ENCODE assay signal across 8 mouse cellular contexts in genomic region chr13:112909663-112910062, GRCm38 (mm10). TPM values are rescaled to one million over a fixed set of nuclear protein-coding genes. Genes with fewer than 3 reads are reported as not detected.
DNase-seq lines count a peak whose midpoint lies in the region; ATAC-seq and TF ChIP-seq lines count a peak whose summit lies in the region.

No protein-coding gene starts in this region.

- ATAC-seq in forebrain, embryonic 13.5 days, result 0 out of 2 replicates have a peak, but pooled peaks have one; percentile 58
- no peak for ATAC-seq in forebrain, embryonic 16.5 days
- ATAC-seq in limb, embryonic 11.5 days (ENCODE audit: insufficient number of reproducible peaks, low FRiP score, low TSS enrichment, low read depth), result no peak
- peak; percentile 87 for ATAC-seq in erythroid progenitor cell, adult 5-6 weeks (replicated peaks; ENCODE audit: low FRiP score, poor library complexity, severe bottlenecking)

- no peaks in the 10 kb centered on the region for H3K4me1 ChIP-seq in forebrain, embryonic 13.5 days
- no peaks in the 10 kb centered on the region for H3K4me1 ChIP-seq in forebrain, embryonic 16.5 days (replicated peaks; ENCODE audit: control insufficient read depth, insufficient read depth, low read length)
- no peaks in the 10 kb centered on the region for H3K4me1 ChIP-seq in limb, embryonic 11.5 days (ENCODE audit: control insufficient read depth, insufficient read depth, low read length)
- H3K4me1 ChIP-seq in limb, embryonic 10.5 days, result no peaks in the 10 kb centered on the region
- no peaks in the 10 kb centered on the region for H3K4me1 ChIP-seq in lung, adult 2 months (ENCODE audit: control insufficient read depth, insufficient read depth, low read length)
- H3K4me1 ChIP-seq in thymus, adult 2 months (replicated peaks; ENCODE audit: control insufficient read depth, insufficient read depth, low read length), result no peaks in the 10 kb centered on the region

- TF ChIP-seq POLR2A in lung, adult 2 months (IDR thresholded peaks at IDR 0.05; ENCODE audit: borderline replicate concordance, extremely low read depth, low read depth, low read length), result no peak
- no peak for TF ChIP-seq POLR2A in thymus, adult 2 months (IDR thresholded peaks at IDR 0.05; ENCODE audit: control insufficient read depth, extremely low read depth, insufficient read depth, low read length, poor library complexity)

- peak; percentile 38 for DNase-seq in limb, embryonic 11.5 days (ENCODE audit: low spot score)
- DNase-seq in limb, embryonic 10.5 days (ENCODE audit: low spot score), result no peak
- peak; percentile 60 for DNase-seq in ZHBTc4 (ENCODE audit: low read depth, low spot score)
- DNase-seq in lung, adult 2 months, result no peak
- DNase-seq in thymus, adult 2 months, result peak; percentile 34

- peaks cover 58% of the 10 kb centered on the region for H3K36me3 ChIP-seq in forebrain, embryonic 13.5 days (ENCODE audit: poor library complexity, severe bottlenecking)
- H3K36me3 ChIP-seq in forebrain, embryonic 16.5 days (ENCODE audit: control insufficient read depth, insufficient read depth), result peaks cover 6% of the 10 kb centered on the region
- peaks cover 11% of the 10 kb centered on the region; the same call in 1 of the 2 replicates for H3K36me3 ChIP-seq in limb, embryonic 11.5 days (ENCODE audit: control insufficient read depth, insufficient read depth, low read length)
- H3K36me3 ChIP-seq in limb, embryonic 10.5 days, result peaks cover 91% of the 10 kb centered on the region
- peaks cover 64% of the 10 kb centered on the region for H3K36me3 ChIP-seq in thymus, adult 2 months (ENCODE audit: control insufficient read depth, insufficient read depth, low read length)

- WGBS in forebrain, embryonic 13.5 days, result 62% methylated on average over 4 of the region's 4 CpGs
- WGBS in forebrain, embryonic 16.5 days, result 70% methylated on average over 4 of the region's 4 CpGs
- WGBS in limb, embryonic 11.5 days, result 87% methylated on average over 4 of the region's 4 CpGs
- 82% methylated on average over 4 of the region's 4 CpGs for WGBS in limb, embryonic 10.5 days
- WGBS in lung, adult 2 months, result 46% methylated on average over 4 of the region's 4 CpGs
- WGBS in thymus, adult 2 months, result 50% methylated on average over 4 of the region's 4 CpGs

- no peaks in the 10 kb centered on the region for H3K27me3 ChIP-seq in forebrain, embryonic 13.5 days
- H3K27me3 ChIP-seq in forebrain, embryonic 16.5 days (replicated peaks; ENCODE audit: control insufficient read depth, insufficient read depth, low read length), result no peaks in the 10 kb centered on the region
- no peaks in the 10 kb centered on the region for H3K27me3 ChIP-seq in limb, embryonic 11.5 days (ENCODE audit: control insufficient read depth, insufficient read depth, low read length)
- no peaks in the 10 kb centered on the region for H3K27me3 ChIP-seq in limb, embryonic 10.5 days (ENCODE audit: low read depth, poor library complexity, severe bottlenecking)
- H3K27me3 ChIP-seq in thymus, adult 2 months (ENCODE audit: control insufficient read depth, insufficient read depth, low read length), result no peaks in the 10 kb centered on the region

- peak; percentile 50 for TF ChIP-seq CTCF in lung, adult 2 months (IDR thresholded peaks at IDR 0.05; ENCODE audit: insufficient read depth, low read length)
- TF ChIP-seq CTCF in thymus, adult 2 months (IDR thresholded peaks at IDR 0.05; ENCODE audit: borderline replicate concordance, control insufficient read depth, extremely low read depth, insufficient read depth, low read length, poor library complexity), result no peak

- no peaks in the 10 kb centered on the region for H3K9me3 ChIP-seq in forebrain, embryonic 13.5 days (replicated peaks)
- H3K9me3 ChIP-seq in forebrain, embryonic 16.5 days (ENCODE audit: control insufficient read depth, low read length), result no peaks in the 10 kb centered on the region
- no peaks in the 10 kb centered on the region for H3K9me3 ChIP-seq in limb, embryonic 11.5 days (ENCODE audit: control insufficient read depth, low read length)
- H3K9me3 ChIP-seq in limb, embryonic 10.5 days (replicated peaks), result no peaks in the 10 kb centered on the region

- H3K4me2 ChIP-seq in forebrain, embryonic 13.5 days, result no peak overlapping the region
- no peak overlapping the region for H3K4me2 ChIP-seq in forebrain, embryonic 16.5 days (ENCODE audit: low read length)
- H3K4me2 ChIP-seq in limb, embryonic 11.5 days (ENCODE audit: low read depth, severe bottlenecking), result no peak overlapping the region

- H3K27ac ChIP-seq in forebrain, embryonic 13.5 days, result no peak overlapping the region
- no peak overlapping the region for H3K27ac ChIP-seq in forebrain, embryonic 16.5 days (ENCODE audit: low read length)
- no peak overlapping the region for H3K27ac ChIP-seq in limb, embryonic 11.5 days (replicated peaks; ENCODE audit: low read depth, low read length)
- H3K27ac ChIP-seq in limb, embryonic 10.5 days, result no peak overlapping the region
- no peak overlapping the region for H3K27ac ChIP-seq in thymus, adult 2 months (ENCODE audit: control insufficient read depth, insufficient read depth, low read length)

- no peak overlapping the region for H3K9ac ChIP-seq in forebrain, embryonic 13.5 days
- H3K9ac ChIP-seq in forebrain, embryonic 16.5 days (replicated peaks; ENCODE audit: low read depth, low read length), result no peak overlapping the region
- no peak overlapping the region for H3K9ac ChIP-seq in limb, embryonic 11.5 days (ENCODE audit: low read length)

- no peak overlapping the region for H3K4me3 ChIP-seq in forebrain, embryonic 13.5 days
- H3K4me3 ChIP-seq in forebrain, embryonic 16.5 days (replicated peaks; ENCODE audit: low read length), result no peak overlapping the region
- H3K4me3 ChIP-seq in limb, embryonic 11.5 days (ENCODE audit: low read depth, low read length), result no peak overlapping the region
- H3K4me3 ChIP-seq in limb, embryonic 10.5 days, result no peak overlapping the region
- no peak overlapping the region for H3K4me3 ChIP-seq in lung, adult 2 months (replicated peaks; ENCODE audit: extremely low read depth, low read depth, low read length)
- H3K4me3 ChIP-seq in thymus, adult 2 months (ENCODE audit: control insufficient read depth, insufficient read depth, low read length), result no peak overlapping the region

RNA-seq across cellular contexts. Expression of gene Mtrex, which starts 17.5 kb away (rescaled TPM):
- polyA plus RNA-seq in forebrain, embryonic 13.5 days (2015; fragmentation: Nextera tagmentation; extraction: Ambion mirVana), result 72.0 and 76.7 TPM in 2 replicates
- polyA plus RNA-seq in forebrain, embryonic 16.5 days (2015; fragmentation: Nextera tagmentation; extraction: Ambion mirVana), result 69.4 and 76.9 TPM in 2 replicates
- polyA plus RNA-seq in limb, embryonic 11.5 days (2014; fragmentation: Nextera tagmentation; extraction: Ambion mirVana), result 105 and 110 TPM in 2 replicates
- 94.5 and 106 TPM in 2 replicates for polyA plus RNA-seq in limb, embryonic 10.5 days (2016; fragmentation: Nextera tagmentation; extraction: Ambion mirVana)
- 46.1 and 52.4 TPM in 2 replicates for total RNA-seq in erythroid progenitor cell, adult 5-6 weeks (2015; ENCODE audit: low replicate concordance)
- total RNA-seq in erythroid progenitor cell, adult 5-6 weeks (2017; ENCODE audit: low replicate concordance), result 49.7 and 60.1 TPM in 2 replicates
- 5.0 and 8.2 TPM in 2 replicates for polyA plus RNA-seq in lung, adult 2 months (2012; rRNA removed)
- 12.6 and 14.5 TPM in 2 replicates for polyA plus RNA-seq in thymus, adult 2 months (2012; rRNA removed)

RNA-seq across cellular contexts. Expression of gene Dhx29, which starts 17.6 kb away (rescaled TPM):
- 29.8 and 30.8 TPM in 2 replicates for polyA plus RNA-seq in forebrain, embryonic 13.5 days (2015; fragmentation: Nextera tagmentation; extraction: Ambion mirVana)
- polyA plus RNA-seq in forebrain, embryonic 16.5 days (2015; fragmentation: Nextera tagmentation; extraction: Ambion mirVana), result 25.9 and 28.5 TPM in 2 replicates
- 33.2 and 39.9 TPM in 2 replicates for polyA plus RNA-seq in limb, embryonic 11.5 days (2014; fragmentation: Nextera tagmentation; extraction: Ambion mirVana)
- polyA plus RNA-seq in limb, embryonic 10.5 days (2016; fragmentation: Nextera tagmentation; extraction: Ambion mirVana), result 28.1 and 35.0 TPM in 2 replicates
- 3.2 and 4.6 TPM in 2 replicates for total RNA-seq in erythroid progenitor cell, adult 5-6 weeks (2015; ENCODE audit: low replicate concordance)
- total RNA-seq in erythroid progenitor cell, adult 5-6 weeks (2017; ENCODE audit: low replicate concordance), result 3.7 and 5.1 TPM in 2 replicates
- polyA plus RNA-seq in lung, adult 2 months (2012; rRNA removed), result 3.3 and 5.4 TPM in 2 replicates
- 4.8 and 5.2 TPM in 2 replicates for polyA plus RNA-seq in thymus, adult 2 months (2012; rRNA removed)

Comparison
In these comparisons a context has a peak if more than half of its experiments do, and no peak if none do; other contexts are left out.
1. ATAC-seq: peak in forebrain, embryonic 13.5 days (single experiment) and erythroid progenitor cell, adult 5-6 weeks (single experiment); none in forebrain, embryonic 16.5 days (single experiment) and limb, embryonic 11.5 days (single experiment).
2. DNase-seq: peak in limb, embryonic 11.5 days (single experiment), ZHBTc4 (single experiment) and thymus, adult 2 months (single experiment); none in limb, embryonic 10.5 days (single experiment) and lung, adult 2 months (single experiment).